Mouse (Mus musculus) midbrain, embryonic 13.5 days (tissue): ENCODE results near the gene Rabep1. TPM values are rescaled to one million over a fixed set of nuclear protein-coding genes. Genes with fewer than 3 reads are reported as not detected.
"Not testable (repeated sequence)": the region's sequence is repeated elsewhere in the genome, so short reads cannot be mapped to it uniquely, and the experiment has no call there.

ENCODE experiments used
- ATAC-seq: fragments of 200-750 bp; cut with Nextera tagmentation; 2 replicates; pipeline ENCODE4 v1.8.0; 2017; ENCODE audit warnings: mild to moderate bottlenecking, moderate TSS enrichment, moderate library complexity
- H3K27ac ChIP-seq: fragments of 300-500 bp; sonication (generic); 2 replicates; pipeline ENCODE4 v1.5.1; 2015; ENCODE audit warnings: inconsistent platforms, mild to moderate bottlenecking, moderate library complexity
- H3K27me3 ChIP-seq: fragments of 300-500 bp; sonication (generic); 2 replicates; pipeline ENCODE4 v1.6.1; 2015; ENCODE audit warnings: mild to moderate bottlenecking, inconsistent platforms
- H3K36me3 ChIP-seq: fragments of 300-500 bp; sonication (generic); 2 replicates; pipeline ENCODE4 v1.6.1; 2015; ENCODE audit warnings: mild to moderate bottlenecking, inconsistent platforms
- H3K4me1 ChIP-seq: fragments of 300-500 bp; sonication (generic); replicated peaks from 2 replicates; pipeline ENCODE4 v1.6.1; 2015; ENCODE audit warnings: inconsistent platforms
- H3K4me2 ChIP-seq: fragments of 300-500 bp; sonication (generic); replicated peaks from 2 replicates; pipeline ENCODE4 v1.6.1; 2015; ENCODE audit warnings: moderate library complexity, mild to moderate bottlenecking, inconsistent platforms
- H3K4me3 ChIP-seq: fragments of 300-500 bp; sonication (generic); replicated peaks from 2 replicates; pipeline ENCODE4 v1.5.1; 2015; ENCODE audit warnings: mild to moderate bottlenecking, inconsistent platforms
- H3K9ac ChIP-seq: fragments of 300-500 bp; sonication (generic); replicated peaks from 2 replicates; pipeline ENCODE4 v1.6.1; 2015; ENCODE audit warnings: mild to moderate bottlenecking, inconsistent platforms
- H3K9me3 ChIP-seq: fragments of 300-500 bp; sonication (generic); 2 replicates; pipeline ENCODE4 v1.6.1; 2016; ENCODE audit warnings: mild to moderate bottlenecking, inconsistent platforms
- WGBS: fragments of 180-500 bp; shearing (Covaris S2); methylation state at CpG from one replicate; pipeline ENCODE4 v1.1.7; 2015; 5-methylcytosine and 5-hydroxymethylcytosine counted together
- polyA plus RNA-seq: library from polyadenylated mRNA; unstranded; fragments of >200 nt; fragmentation: Nextera tagmentation; extraction: Ambion mirVana; gene quantifications from 2 replicates; pipeline ENCODE4 v1.2.1, GENCODE M21; 2015

Gene Rabep1
- polyA plus RNA-seq, 1 experiment from 2014 or later, result 77.2 TPM

DNA sequence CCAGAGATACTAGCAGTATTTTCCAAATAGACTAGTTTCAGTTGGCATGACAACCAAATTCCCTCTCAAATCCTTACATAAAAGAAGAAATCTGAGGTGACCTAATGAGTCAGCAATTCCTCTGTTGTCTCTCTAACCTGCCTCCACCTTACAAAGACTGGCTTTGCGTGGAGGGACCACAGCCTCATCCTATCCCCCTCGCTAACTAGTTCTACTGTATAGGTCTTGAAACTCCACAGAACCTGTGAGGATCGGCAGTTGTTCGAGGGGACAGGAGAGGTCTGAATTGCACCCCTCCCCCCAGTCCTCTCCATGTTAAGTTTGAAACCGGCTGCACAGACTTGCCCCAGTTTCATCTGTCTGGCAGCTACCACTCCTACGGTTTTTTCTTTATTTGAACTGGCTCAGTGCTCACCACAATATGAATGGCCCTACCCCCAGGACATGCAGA is 9.2 kb upstream of the Rabep1 start:
- H3K4me1 ChIP-seq, result no peaks in the 10 kb centered on the region
- H3K27me3 ChIP-seq, result no peaks in the 10 kb centered on the region
- no peak for ATAC-seq
- H3K4me3 ChIP-seq, result no peak overlapping the region
- H3K9me3 ChIP-seq, result no peaks in the 10 kb centered on the region
- no peaks in the 10 kb centered on the region for H3K36me3 ChIP-seq
- no peak overlapping the region for H3K27ac ChIP-seq
- H3K4me2 ChIP-seq, result no peak overlapping the region
- 67% methylated on average over 6 of the region's 6 CpGs for WGBS
- no peak overlapping the region for H3K9ac ChIP-seq

DNA sequence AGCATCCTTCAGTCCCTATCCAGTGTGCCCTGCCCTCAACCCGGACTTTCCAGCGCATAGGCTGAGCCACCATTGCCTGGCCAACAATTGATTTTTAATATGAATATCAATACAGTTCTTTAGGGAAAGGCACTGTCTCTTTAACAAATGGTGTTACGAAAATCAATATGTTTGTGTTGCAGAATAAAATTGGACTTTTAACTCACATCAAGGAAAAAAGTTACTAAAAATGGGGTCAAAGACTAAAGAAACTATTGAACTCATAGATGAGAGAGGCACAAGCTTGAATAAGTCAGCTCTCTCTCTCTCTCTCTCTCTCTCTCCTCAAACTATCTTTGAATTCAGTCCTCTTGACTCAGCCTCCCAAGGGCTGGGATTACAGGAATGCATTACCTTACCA is 7.5 kb upstream of the Rabep1 start:
- Histone ChIP-seq H3K27me3 (no peaks in the 10 kb centered on the region), H3K9ac (no peak overlapping the region), H3K4me2 (no peak overlapping the region), H3K36me3 (no peaks in the 10 kb centered on the region), H3K9me3 (no peaks in the 10 kb centered on the region), H3K27ac (no peak overlapping the region), H3K4me3 (no peak overlapping the region), H3K4me1 (no peaks in the 10 kb centered on the region)
- WGBS, result 93% methylated on average over 3 of the region's 3 CpGs
- no peak for ATAC-seq

GRCm38 (mm10) chr11:70838610-70839009 is 6.0 kb upstream of the Rabep1 start:
- H3K4me1 ChIP-seq, result no peaks in the 10 kb centered on the region
- no peak overlapping the region for H3K4me2 ChIP-seq
- WGBS, result 51% methylated on average over 2 of the region's 2 CpGs
- no peak overlapping the region for H3K27ac ChIP-seq
- ATAC-seq, result no peak
- no peaks in the 10 kb centered on the region for H3K27me3 ChIP-seq
- H3K9me3 ChIP-seq, result no peaks in the 10 kb centered on the region
- H3K9ac ChIP-seq, result no peak overlapping the region
- H3K4me3 ChIP-seq, result no peak overlapping the region
- H3K36me3 ChIP-seq, result no peaks in the 10 kb centered on the region

GRCm38 (mm10) chr11:70842983-70843382 is 1.6 kb upstream of the Rabep1 start:
- Histone ChIP-seq H3K9me3 (no peaks in the 10 kb centered on the region), H3K27me3 (no peaks in the 10 kb centered on the region), H3K27ac (no peak overlapping the region), H3K4me2 (no peak overlapping the region), H3K36me3 (no peaks in the 10 kb centered on the region), H3K9ac (no peak overlapping the region), H3K4me3 (no peak overlapping the region), H3K4me1 (peaks cover 19% of the 10 kb centered on the region)
- no peak for ATAC-seq
- 58% methylated on average over 4 of the region's 4 CpGs for WGBS

DNA sequence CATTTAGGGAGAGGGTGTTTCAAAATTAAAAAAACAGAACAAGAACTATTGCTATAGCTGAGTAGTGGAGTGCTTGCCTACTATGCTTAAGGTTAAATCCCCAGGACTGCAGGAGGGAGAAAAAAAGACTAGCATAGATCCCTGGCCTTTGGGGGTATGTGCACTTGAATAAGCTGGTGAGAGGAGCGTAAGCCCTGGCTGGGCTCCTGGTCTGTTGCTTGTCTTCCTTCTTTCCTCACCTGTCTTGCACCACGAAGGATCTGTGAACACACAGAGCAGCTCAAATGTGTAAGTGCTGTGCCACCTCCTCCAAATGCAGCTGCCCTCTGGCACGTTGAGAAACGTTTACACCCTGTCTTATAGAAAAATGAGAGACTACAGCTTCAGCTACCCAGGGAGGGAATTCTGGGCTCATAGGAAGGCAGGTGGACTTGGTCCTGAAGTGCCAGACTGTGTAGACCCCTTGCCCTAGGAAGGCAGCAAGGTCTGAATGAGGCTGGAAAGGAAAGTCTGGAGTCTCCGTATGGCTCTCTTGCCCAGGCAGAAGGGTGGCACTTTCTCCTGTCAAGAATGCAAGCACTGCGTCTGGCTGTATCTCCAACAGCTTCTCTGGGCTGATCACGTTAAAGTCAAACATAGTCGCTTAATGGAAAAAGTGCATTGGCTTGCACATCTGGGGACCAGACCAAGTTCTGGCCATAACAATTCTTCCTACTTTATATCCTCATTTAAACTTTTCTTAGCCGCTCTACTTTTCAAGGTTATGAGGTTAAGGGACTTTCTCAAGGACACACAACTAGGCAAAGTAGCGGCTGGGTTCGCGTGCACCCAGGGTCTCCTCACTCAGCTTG is 652 bp upstream of the Rabep1 start:
- Histone ChIP-seq H3K27ac (no peak overlapping the region), H3K4me3 (peak overlapping the region; percentile 93), H3K4me2 (peak overlapping the region; percentile 79), H3K9me3 (no peaks in the 10 kb centered on the region), H3K36me3 (no peaks in the 10 kb centered on the region), H3K27me3 (no peaks in the 10 kb centered on the region), H3K4me1 (peaks cover 19% of the 10 kb centered on the region), H3K9ac (peak overlapping the region; percentile 97; the same call in 1 of the 2 replicates)
- 20% methylated on average over 12 of the region's 12 CpGs for WGBS
- ATAC-seq, result peak; percentile 41

- ATAC-seq, result no peak
- Histone ChIP-seq H3K9ac (peak overlapping the region; percentile 97), H3K4me3 (peak overlapping the region; percentile 93), H3K4me2 (peak overlapping the region; percentile 79), H3K9me3 (no peaks in the 10 kb centered on the region), H3K27me3 (no peaks in the 10 kb centered on the region), H3K36me3 (no peaks in the 10 kb centered on the region), H3K4me1 (peaks cover 21% of the 10 kb centered on the region), H3K27ac (peak overlapping the region; percentile 89)
- 7% methylated on average over 19 of the region's 19 CpGs for WGBS
Measured at GRCm38 (mm10) chr11:70845457-70845978, 940 bp downstream of the Rabep1 start.

GRCm38 (mm10) chr11:70846029-70846428 is 1.5 kb downstream of the Rabep1 start:
- peak overlapping the region; percentile 93 for H3K4me3 ChIP-seq
- peak overlapping the region; percentile 97 for H3K9ac ChIP-seq
- peak overlapping the region; percentile 79 for H3K4me2 ChIP-seq
- no peak overlapping the region for H3K27ac ChIP-seq
- no peaks in the 10 kb centered on the region for H3K36me3 ChIP-seq
- 67% methylated on average over 2 of the region's 2 CpGs for WGBS
- no peaks in the 10 kb centered on the region for H3K9me3 ChIP-seq
- no peaks in the 10 kb centered on the region for H3K27me3 ChIP-seq
- no peak for ATAC-seq
- peaks cover 21% of the 10 kb centered on the region for H3K4me1 ChIP-seq

GRCm38 (mm10) chr11:70860371-70860770 is 15.8 kb downstream of the Rabep1 start:
- Histone ChIP-seq H3K9ac (no peak overlapping the region), H3K27me3 (no peaks in the 10 kb centered on the region), H3K4me3 (no peak overlapping the region), H3K4me2 (no peak overlapping the region), H3K27ac (no peak overlapping the region), H3K9me3 (no peaks in the 10 kb centered on the region), H3K4me1 (no peaks in the 10 kb centered on the region), H3K36me3 (no peaks in the 10 kb centered on the region)
- ATAC-seq, result no peak
- 92% methylated on average over 1 of the region's 1 CpGs for WGBS

- H3K36me3 ChIP-seq, H3K4me3 ChIP-seq, ATAC-seq, H3K9me3 ChIP-seq, H3K9ac ChIP-seq, H3K27ac ChIP-seq, H3K27me3 ChIP-seq, H3K4me1 ChIP-seq, H3K4me2 ChIP-seq: not testable (repeated sequence)
- 95% methylated on average over 2 of the region's 2 CpGs for WGBS
Measured at GRCm38 (mm10) chr11:70863204-70863603, 18.6 kb downstream of the Rabep1 start.

GRCm38 (mm10) chr11:70865223-70865622 is 20.6 kb downstream of the Rabep1 start:
- H3K4me2 ChIP-seq, result no peak overlapping the region
- no peaks in the 10 kb centered on the region for H3K36me3 ChIP-seq
- no peaks in the 10 kb centered on the region for H3K9me3 ChIP-seq
- no peaks in the 10 kb centered on the region for H3K4me1 ChIP-seq
- H3K27me3 ChIP-seq, result no peaks in the 10 kb centered on the region
- no peak overlapping the region for H3K9ac ChIP-seq
- 95% methylated on average over 2 of the region's 2 CpGs for WGBS
- H3K4me3 ChIP-seq, result no peak overlapping the region
- ATAC-seq, result no peak
- H3K27ac ChIP-seq, result no peak overlapping the region

DNA sequence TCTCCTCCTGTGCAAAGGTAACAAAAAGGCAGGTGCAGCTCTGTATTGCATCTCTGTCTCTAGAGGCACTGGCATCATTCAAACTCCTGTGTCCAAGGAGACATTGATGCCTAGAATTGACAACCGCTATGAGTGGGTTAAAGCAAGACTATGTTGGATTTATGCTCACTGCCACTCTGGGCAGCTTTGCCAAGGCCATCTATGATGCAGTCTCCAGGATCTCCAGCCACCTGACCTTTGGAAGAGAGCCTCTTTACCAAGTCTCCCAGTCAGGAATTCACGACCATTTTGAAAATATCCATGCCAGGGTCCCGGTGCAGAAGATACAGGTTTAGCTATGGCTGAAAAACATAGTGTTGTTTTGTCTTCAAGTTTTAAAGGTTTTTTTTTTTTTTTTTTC is 24.7 kb downstream of the Rabep1 start:
- Histone ChIP-seq H3K9ac (no peak overlapping the region), H3K4me2 (no peak overlapping the region), H3K9me3 (no peaks in the 10 kb centered on the region), H3K4me1 (0 out of 2 replicates have a peak, but pooled peaks cover 4% of the 10 kb centered on the region), H3K27me3 (no peaks in the 10 kb centered on the region), H3K36me3 (no peaks in the 10 kb centered on the region), H3K27ac (no peak overlapping the region), H3K4me3 (no peak overlapping the region)
- 89% methylated on average over 3 of the region's 3 CpGs for WGBS
- no peak for ATAC-seq

DNA sequence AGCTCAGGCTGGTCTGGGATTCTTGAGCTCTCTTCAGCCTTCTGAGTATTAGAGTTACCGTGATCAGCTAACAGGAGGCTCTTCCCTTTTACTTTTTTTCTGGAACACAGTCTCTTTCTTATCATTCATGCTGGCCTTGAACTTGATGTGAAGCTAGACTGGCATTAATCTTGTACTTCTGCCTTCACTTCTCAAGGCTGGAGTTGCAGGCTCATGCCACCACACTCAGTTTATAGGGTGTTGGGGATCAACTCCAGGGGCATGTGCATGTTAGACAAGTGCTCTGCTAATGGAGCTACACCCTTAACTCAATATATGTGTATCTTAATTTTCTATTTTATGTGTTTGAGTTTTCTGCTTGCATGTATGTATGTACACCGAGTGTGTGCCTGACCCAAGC is 25.2 kb downstream of the Rabep1 start:
- ATAC-seq, result no peak
- Histone ChIP-seq H3K9me3 (no peaks in the 10 kb centered on the region), H3K36me3 (no peaks in the 10 kb centered on the region), H3K4me3 (no peak overlapping the region), H3K27ac (no peak overlapping the region), H3K4me1 (0 out of 2 replicates have a peak, but pooled peaks cover 4% of the 10 kb centered on the region), H3K4me2 (no peak overlapping the region), H3K27me3 (no peaks in the 10 kb centered on the region), H3K9ac (no peak overlapping the region)
- WGBS, result 91% methylated on average over 2 of the region's 2 CpGs
